Mouse (Mus musculus): ENCODE data around the gene Sfmbt1.

Sfmbt1 gene

GRCm38 (mm10) chr14:30714799-30715617 lies at the start of gene Sfmbt1:
TSS of gene Sfmbt1 (plus strand) at chr14:30714849.
- peak; percentile 72 for DNase-seq (ENCODE audit: low read depth, low spot score)

- no peak for DNase-seq (ENCODE audit: low read depth, low spot score)
These were observed 48.6 kb upstream of the Sfmbt1 start for GRCm38 (mm10) chr14:30666061-30666460.

GRCm38 (mm10) chr14:30666604-30667003 lies 48.0 kb upstream of the Sfmbt1 start:
- DNase-seq (ENCODE audit: low read depth, low spot score), result no peak

GRCm38 (mm10) chr14:30670161-30670560 lies 44.5 kb upstream of the Sfmbt1 start:
- DNase-seq (ENCODE audit: low read depth, low spot score), result no peak

GRCm38 (mm10) chr14:30671095-30671985 lies 43.3 kb upstream of the Sfmbt1 start:
- no peak for DNase-seq (ENCODE audit: low read depth, low spot score)

- peak; percentile 80 for DNase-seq (ENCODE audit: low read depth, low spot score)
These were observed 42.7 kb upstream of the Sfmbt1 start for GRCm38 (mm10) chr14:30671986-30672312.

- no peak for DNase-seq (ENCODE audit: low read depth, low spot score)
These were observed 39.7 kb upstream of the Sfmbt1 start for GRCm38 (mm10) chr14:30674947-30675346.

GRCm38 (mm10) chr14:30682131-30682530 lies 32.5 kb upstream of the Sfmbt1 start:
- DNase-seq (ENCODE audit: low read depth, low spot score), result no peak

- no peak for DNase-seq (ENCODE audit: low read depth, low spot score)
These were observed 24.0 kb upstream of the Sfmbt1 start for GRCm38 (mm10) chr14:30690685-30691084.

GRCm38 (mm10) chr14:30692439-30692838 lies 22.2 kb upstream of the Sfmbt1 start:
- no peak for DNase-seq (ENCODE audit: low read depth, low spot score)

- no peak for DNase-seq (ENCODE audit: low read depth, low spot score)
These were observed 19.9 kb upstream of the Sfmbt1 start for GRCm38 (mm10) chr14:30694786-30695185.

- DNase-seq (ENCODE audit: low read depth, low spot score), result no peak
These were observed 19.0 kb upstream of the Sfmbt1 start for GRCm38 (mm10) chr14:30695609-30696008.

GRCm38 (mm10) chr14:30697407-30698052 lies 17.1 kb upstream of the Sfmbt1 start:
- no peak for DNase-seq (ENCODE audit: low read depth, low spot score)

- peak; percentile 49 for DNase-seq (ENCODE audit: low read depth, low spot score)
These were observed 15.0 kb upstream of the Sfmbt1 start for GRCm38 (mm10) chr14:30699656-30700055.

- DNase-seq (ENCODE audit: low read depth, low spot score), result no peak
These were observed 12.1 kb upstream of the Sfmbt1 start for GRCm38 (mm10) chr14:30702512-30702911.

- no peak for DNase-seq (ENCODE audit: low read depth, low spot score)
These were observed 11.6 kb upstream of the Sfmbt1 start for GRCm38 (mm10) chr14:30703079-30703478.

- DNase-seq (ENCODE audit: low read depth, low spot score), result no peak
These were observed 10.4 kb upstream of the Sfmbt1 start for GRCm38 (mm10) chr14:30704098-30704855.

- DNase-seq (ENCODE audit: low read depth, low spot score), result no peak
These were observed 2.8 kb upstream of the Sfmbt1 start for GRCm38 (mm10) chr14:30711892-30712291.

GRCm38 (mm10) chr14:30713769-30714168 lies 880 bp upstream of the Sfmbt1 start:
- DNase-seq (ENCODE audit: low read depth, low spot score), result no peak

GRCm38 (mm10) chr14:30715618-30716050 lies 985 bp downstream of the Sfmbt1 start:
- no peak for DNase-seq (ENCODE audit: low read depth, low spot score)

All from embryo, embryonic 11.5 days (tissue).